Mouse (Mus musculus): ENCODE measurements around the gene Rrp15. TPM values are rescaled to one million over a fixed set of nuclear protein-coding genes. Genes with fewer than 3 reads are reported as not detected.
A peak's percentile ranks its signal among the peaks of the same experiment; 100 is the strongest.
"Not testable (repeated sequence)": the region's sequence is repeated elsewhere in the genome, so short reads cannot be mapped to it uniquely, and the experiment has no call there.

Gene Rrp15
- 28.8 and 29.2 TPM in 2 replicates for polyA plus RNA-seq (2015; fragmentation: Nextera tagmentation; extraction: Ambion mirVana)

GRCm38 (mm10) chr1:186748724-186749653 is at the start of gene Rrp15:
Gene Rrp15, minus strand, starts transcription at chr1:186749358.
- H3K4me1 ChIP-seq: peaks cover 22% of the 10 kb centered on the region
- H3K9me3 ChIP-seq: no peaks in the 10 kb centered on the region
- no peaks in the 10 kb centered on the region for H3K27me3 ChIP-seq (replicated peaks)
- peak; percentile 93 for ATAC-seq (replicated peaks)
- peak within 1 kb of the TSS; percentile 89 for H3K27ac ChIP-seq
- peak within 1 kb of the TSS; percentile 91 for H3K9ac ChIP-seq
- H3K36me3 ChIP-seq (replicated peaks): no peaks in the 10 kb centered on the region
- H3K4me3 ChIP-seq: peak within 1 kb of the TSS; percentile 89
- peak within 1 kb of the TSS; percentile 85 for H3K4me2 ChIP-seq
- WGBS: under 1% methylated on average over 46 of the region's 46 CpGs

- no peaks in the 10 kb centered on the region for H3K27me3 ChIP-seq (replicated peaks)
- H3K9me3 ChIP-seq: no peaks in the 10 kb centered on the region
- H3K4me1 ChIP-seq: no peaks in the 10 kb centered on the region
- H3K9ac ChIP-seq: no peak overlapping the region
- H3K27ac ChIP-seq: no peak overlapping the region
- no peak overlapping the region for H3K4me3 ChIP-seq
- WGBS: 57% methylated on average over 6 of the region's 6 CpGs
- no peak overlapping the region for H3K4me2 ChIP-seq
- no peaks in the 10 kb centered on the region for H3K36me3 ChIP-seq (replicated peaks)
- no peak for ATAC-seq (replicated peaks)
Observed at GRCm38 (mm10) chr1:186797991-186798390, 48.8 kb upstream of the Rrp15 start.

GRCm38 (mm10) chr1:186785359-186785758 is 36.2 kb upstream of the Rrp15 start:
- Histone ChIP-seq H3K27ac (no peak overlapping the region), H3K9ac (no peak overlapping the region), H3K27me3 (replicated peaks) (no peaks in the 10 kb centered on the region), H3K9me3 (no peaks in the 10 kb centered on the region), H3K4me1 (no peaks in the 10 kb centered on the region), H3K4me2 (no peak overlapping the region), H3K36me3 (replicated peaks) (no peaks in the 10 kb centered on the region), H3K4me3 (no peak overlapping the region)
- WGBS: 87% methylated on average over 4 of the region's 4 CpGs
- ATAC-seq (replicated peaks): no peak

GRCm38 (mm10) chr1:186780826-186781225 is 31.7 kb upstream of the Rrp15 start:
- no peak for ATAC-seq (replicated peaks)
- no peak overlapping the region for H3K9ac ChIP-seq

GRCm38 (mm10) chr1:186773124-186773523 is 24.0 kb upstream of the Rrp15 start:
- Histone ChIP-seq H3K4me3 (no peak overlapping the region), H3K27me3 (replicated peaks) (no peaks in the 10 kb centered on the region), H3K4me1 (no peaks in the 10 kb centered on the region), H3K9ac (no peak overlapping the region), H3K36me3 (replicated peaks) (no peaks in the 10 kb centered on the region), H3K4me2 (no peak overlapping the region), H3K27ac (no peak overlapping the region), H3K9me3 (no peaks in the 10 kb centered on the region)
- 74% methylated on average over 3 of the region's 3 CpGs for WGBS
- no peak for ATAC-seq (replicated peaks)

More at GRCm38 (mm10) chr1:186780826-186781225, 31.7 kb upstream of the Rrp15 start:
- H3K36me3 ChIP-seq (replicated peaks): no peaks in the 10 kb centered on the region
- no peak overlapping the region for H3K27ac ChIP-seq
- H3K9me3 ChIP-seq: no peaks in the 10 kb centered on the region
- WGBS: 73% methylated on average over 2 of the region's 2 CpGs
- H3K4me2 ChIP-seq: no peak overlapping the region
- H3K4me1 ChIP-seq: no peaks in the 10 kb centered on the region
- H3K27me3 ChIP-seq (replicated peaks): no peaks in the 10 kb centered on the region
- H3K4me3 ChIP-seq: no peak overlapping the region

GRCm38 (mm10) chr1:186772547-186773077 is 23.5 kb upstream of the Rrp15 start:
- Histone ChIP-seq H3K27me3 (replicated peaks) (no peaks in the 10 kb centered on the region), H3K27ac (no peak overlapping the region), H3K9me3 (no peaks in the 10 kb centered on the region), H3K36me3 (replicated peaks) (no peaks in the 10 kb centered on the region), H3K4me1 (no peaks in the 10 kb centered on the region), H3K4me3 (no peak overlapping the region), H3K4me2 (no peak overlapping the region), H3K9ac (no peak overlapping the region)
- ATAC-seq (replicated peaks): no peak
- 52% methylated on average over 8 of the region's 8 CpGs for WGBS

- no peaks in the 10 kb centered on the region for H3K27me3 ChIP-seq (replicated peaks)
- H3K27ac ChIP-seq: no peak overlapping the region
- H3K9ac ChIP-seq: no peak overlapping the region
- H3K36me3 ChIP-seq (replicated peaks): no peaks in the 10 kb centered on the region
- no peaks in the 10 kb centered on the region for H3K9me3 ChIP-seq
- no peaks in the 10 kb centered on the region for H3K4me1 ChIP-seq
- WGBS: 86% methylated on average over 6 of the region's 6 CpGs
- H3K4me3 ChIP-seq: no peak overlapping the region
- no peak for ATAC-seq (replicated peaks)
- H3K4me2 ChIP-seq: no peak overlapping the region
Observed at GRCm38 (mm10) chr1:186772005-186772404, 22.8 kb upstream of the Rrp15 start.

- Histone ChIP-seq H3K4me1 (no peaks in the 10 kb centered on the region), H3K27me3 (replicated peaks) (no peaks in the 10 kb centered on the region), H3K27ac (no peak overlapping the region), H3K4me3 (no peak overlapping the region), H3K9me3 (no peaks in the 10 kb centered on the region), H3K9ac (no peak overlapping the region), H3K36me3 (replicated peaks) (no peaks in the 10 kb centered on the region), H3K4me2 (no peak overlapping the region)
- ATAC-seq (replicated peaks): no peak
- WGBS: 79% methylated on average over 5 of the region's 5 CpGs
Observed at GRCm38 (mm10) chr1:186770659-186771058, 21.5 kb upstream of the Rrp15 start.

- Histone ChIP-seq H3K27ac (no peak overlapping the region), H3K9me3 (no peaks in the 10 kb centered on the region), H3K9ac (no peak overlapping the region), H3K27me3 (replicated peaks) (no peaks in the 10 kb centered on the region), H3K4me2 (no peak overlapping the region), H3K4me1 (no peaks in the 10 kb centered on the region), H3K4me3 (no peak overlapping the region), H3K36me3 (replicated peaks) (no peaks in the 10 kb centered on the region)
- ATAC-seq (replicated peaks): no peak
- WGBS: 83% methylated on average over 1 of the region's 1 CpGs
Observed at GRCm38 (mm10) chr1:186768392-186768791, 19.2 kb upstream of the Rrp15 start.

GRCm38 (mm10) chr1:186763451-186763850 is 14.3 kb upstream of the Rrp15 start:
- WGBS: 70% methylated on average over 6 of the region's 6 CpGs
- H3K4me3 ChIP-seq; H3K9me3 ChIP-seq; ATAC-seq (replicated peaks); H3K27me3 ChIP-seq (replicated peaks); H3K27ac ChIP-seq; H3K36me3 ChIP-seq (replicated peaks); H3K4me1 ChIP-seq; H3K9ac ChIP-seq; H3K4me2 ChIP-seq: not testable (repeated sequence)

- 34% methylated on average over 10 of the region's 10 CpGs for WGBS
- peak overlapping the region; percentile 89 for H3K4me3 ChIP-seq
Observed at GRCm38 (mm10) chr1:186749675-186750283, 621 bp upstream of the Rrp15 start.

GRCm38 (mm10) chr1:186739828-186740227 is 9.3 kb downstream of the Rrp15 start:
- no peaks in the 10 kb centered on the region for H3K9me3 ChIP-seq
- H3K9ac ChIP-seq: no peak overlapping the region
- no peak overlapping the region for H3K27ac ChIP-seq
- ATAC-seq (replicated peaks): no peak
- H3K4me1 ChIP-seq: no peaks in the 10 kb centered on the region
- no peak overlapping the region for H3K4me2 ChIP-seq
- WGBS: 90% methylated on average over 7 of the region's 7 CpGs
- H3K4me3 ChIP-seq: no peak overlapping the region
- H3K27me3 ChIP-seq (replicated peaks): no peaks in the 10 kb centered on the region
- H3K36me3 ChIP-seq (replicated peaks): peaks cover 17% of the 10 kb centered on the region; the same call in 1 of the 2 replicates

More at GRCm38 (mm10) chr1:186749675-186750283, 621 bp upstream of the Rrp15 start:
- Histone ChIP-seq H3K27me3 (replicated peaks) (no peaks in the 10 kb centered on the region), H3K4me2 (peak overlapping the region; percentile 85), H3K9me3 (no peaks in the 10 kb centered on the region), H3K36me3 (replicated peaks) (no peaks in the 10 kb centered on the region), H3K27ac (peak overlapping the region; percentile 89), H3K4me1 (peaks cover 22% of the 10 kb centered on the region), H3K9ac (peak overlapping the region; percentile 91)
- peak; percentile 61 for ATAC-seq (replicated peaks)

All from midbrain, embryonic 15.5 days (tissue).